Mouse (Mus musculus) liver, postnatal 0 days (tissue): ENCODE results near the gene Clrn3.

ENCODE experiments used
- CTCF ChIP-seq: sonication (generic); IDR thresholded peaks from 2 replicates; pipeline ENCODE4 v1.5.1; 2016; ENCODE audit warnings: antibody characterized with exemption, low read depth
- EP300 ChIP-seq: IDR thresholded peaks from 2 replicates; pipeline ENCODE4 v1.6.1; 2016; ENCODE audit warnings: antibody characterized with exemption, low read depth, mild to moderate bottlenecking

- TF ChIP-seq CTCF (no peak), EP300 (no peak)
Observed at GRCm38 (mm10) chr7:135544321-135544720, 15.9 kb upstream of the Clrn3 start.
